Mouse (Mus musculus) stomach, embryonic 14.5 days (tissue): ENCODE results near the gene Cdca3. TPM values are rescaled to one million over a fixed set of nuclear protein-coding genes. Genes with fewer than 3 reads are reported as not detected.
A peak's percentile ranks its signal among the peaks of the same experiment; 100 is the strongest.
"Not testable (repeated sequence)": the region's sequence is repeated elsewhere in the genome, so short reads cannot be mapped to it uniquely, and the experiment has no call there.

Experiments used
- ATAC-seq: fragments of 200-750 bp; cut with Nextera tagmentation; 2 replicates; pipeline ENCODE4 v1.8.0; 2017; ENCODE audit warnings: low read depth, moderate TSS enrichment; ENCODE audit not compliant: insufficient number of reproducible peaks, insufficient read depth, low FRiP score
- H3K27ac ChIP-seq: fragments of 300-500 bp; sonication (generic); 2 replicates; pipeline ENCODE4 v1.5.1; 2014; ENCODE audit warnings: mild to moderate bottlenecking, low read length, moderate library complexity, mixed read lengths
- H3K27me3 ChIP-seq: fragments of 300-500 bp; sonication (generic); 2 replicates; pipeline ENCODE4 v1.6.1; 2014; ENCODE audit warnings: low read length, control low read depth, mixed read lengths; ENCODE audit not compliant: control insufficient read depth, insufficient read depth
- H3K36me3 ChIP-seq: fragments of 300-500 bp; sonication (generic); 2 replicates; pipeline ENCODE4 v1.6.1; 2014; ENCODE audit warnings: mild to moderate bottlenecking, control low read depth, low read length, moderate library complexity, mixed read lengths; ENCODE audit not compliant: control insufficient read depth, insufficient read depth
- H3K4me1 ChIP-seq: fragments of 300-500 bp; sonication (generic); 2 replicates; pipeline ENCODE4 v1.6.1; 2014; ENCODE audit warnings: low read length, control low read depth, mixed read lengths; ENCODE audit not compliant: control insufficient read depth, insufficient read depth
- H3K4me2 ChIP-seq: fragments of 300-500 bp; sonication (generic); replicated peaks from 2 replicates; pipeline ENCODE4 v1.6.1; 2014; ENCODE audit warnings: low read depth, low read length, control low read depth
- H3K4me3 ChIP-seq: fragments of 300-500 bp; sonication (generic); 2 replicates; pipeline ENCODE4 v1.5.1; 2014; ENCODE audit warnings: low read depth, low read length, control low read depth
- H3K9ac ChIP-seq: fragments of 300-500 bp; sonication (generic); replicated peaks from 2 replicates; pipeline ENCODE4 v1.6.1; 2014; ENCODE audit warnings: low read depth, mild to moderate bottlenecking, control low read depth, low read length, moderate library complexity, mixed read lengths
- H3K9me3 ChIP-seq: fragments of 300-500 bp; sonication (generic); 2 replicates; pipeline ENCODE4 v1.6.1; 2016; ENCODE audit warnings: low read depth, low read length, control low read depth; ENCODE audit not compliant: control insufficient read depth
- WGBS: fragments of 180-500 bp; shearing (Covaris S2); extraction: QIAGEN DNeasy Blood & Tissue Kit; methylation state at CpG from one replicate; pipeline ENCODE4 v1.1.7; 2014; 5-methylcytosine and 5-hydroxymethylcytosine counted together
- polyA plus RNA-seq: library from polyadenylated mRNA; unstranded; fragments of >200 nt; fragmentation: Nextera tagmentation; extraction: Ambion mirVana; gene quantifications from 2 replicates; pipeline ENCODE4 v1.2.1, GENCODE M21; 2014

The Cdca3 gene
- polyA plus RNA-seq, 1 experiment from 2014 or later, result 163 TPM

GRCm38 (mm10) chr6:124791911-124792310 is 37.4 kb upstream of the Cdca3 start:
- no peak for ATAC-seq
- Histone ChIP-seq H3K4me3 (no peak overlapping the region), H3K9me3 (no peaks in the 10 kb centered on the region), H3K27ac (no peak overlapping the region), H3K27me3 (no peaks in the 10 kb centered on the region), H3K36me3 (no peaks in the 10 kb centered on the region), H3K4me2 (no peak overlapping the region), H3K9ac (no peak overlapping the region), H3K4me1 (no peaks in the 10 kb centered on the region)
- WGBS, result 86% methylated on average over 3 of the region's 3 CpGs

- no peaks in the 10 kb centered on the region for H3K4me1 ChIP-seq
- H3K27me3 ChIP-seq, result no peaks in the 10 kb centered on the region
- peak overlapping the region; percentile 49; the same call in 1 of the 2 replicates for H3K27ac ChIP-seq
- ATAC-seq, result no peak
- no peak overlapping the region for H3K4me2 ChIP-seq
- H3K4me3 ChIP-seq, result no peak overlapping the region
- no peaks in the 10 kb centered on the region for H3K36me3 ChIP-seq
- WGBS, result 70% methylated on average over 4 of the region's 4 CpGs
- H3K9ac ChIP-seq, result no peak overlapping the region
- H3K9me3 ChIP-seq, result no peaks in the 10 kb centered on the region
Observed at GRCm38 (mm10) chr6:124795781-124796180, 33.6 kb upstream of the Cdca3 start.

GRCm38 (mm10) chr6:124796200-124796599 is 33.1 kb upstream of the Cdca3 start:
- Histone ChIP-seq H3K27me3 (no peaks in the 10 kb centered on the region), H3K36me3 (no peaks in the 10 kb centered on the region), H3K9ac (no peak overlapping the region), H3K27ac (peak overlapping the region; percentile 49; the same call in 1 of the 2 replicates), H3K4me1 (no peaks in the 10 kb centered on the region), H3K9me3 (no peaks in the 10 kb centered on the region), H3K4me3 (no peak overlapping the region), H3K4me2 (no peak overlapping the region)
- ATAC-seq, result no peak; the same call in 1 of the 2 replicates
- WGBS, result 64% methylated on average over 2 of the region's 2 CpGs

GRCm38 (mm10) chr6:124802400-124802799 is 26.9 kb upstream of the Cdca3 start:
- H3K9ac ChIP-seq, result not testable (repeated sequence)

GRCm38 (mm10) chr6:124803061-124803460 is 26.3 kb upstream of the Cdca3 start:
- Histone ChIP-seq H3K27me3 (no peaks in the 10 kb centered on the region), H3K4me2 (no peak overlapping the region), H3K36me3 (no peaks in the 10 kb centered on the region), H3K9ac (no peak overlapping the region), H3K9me3 (no peaks in the 10 kb centered on the region), H3K4me1 (peaks cover 8% of the 10 kb centered on the region; the same call in 1 of the 2 replicates), H3K4me3 (no peak overlapping the region), H3K27ac (no peak overlapping the region)
- ATAC-seq, result no peak
- 81% methylated on average over 3 of the region's 3 CpGs for WGBS

More at GRCm38 (mm10) chr6:124802400-124802799, 26.9 kb upstream of the Cdca3 start:
- H3K4me2 ChIP-seq, result 0 out of 2 replicates have a peak overlapping the region, but pooled peaks have one; percentile 12
- H3K4me3 ChIP-seq, H3K9me3 ChIP-seq, H3K27me3 ChIP-seq, H3K27ac ChIP-seq, ATAC-seq, H3K4me1 ChIP-seq, H3K36me3 ChIP-seq: not testable (repeated sequence)
- 15% methylated on average over 5 of the region's 9 CpGs for WGBS

DNA sequence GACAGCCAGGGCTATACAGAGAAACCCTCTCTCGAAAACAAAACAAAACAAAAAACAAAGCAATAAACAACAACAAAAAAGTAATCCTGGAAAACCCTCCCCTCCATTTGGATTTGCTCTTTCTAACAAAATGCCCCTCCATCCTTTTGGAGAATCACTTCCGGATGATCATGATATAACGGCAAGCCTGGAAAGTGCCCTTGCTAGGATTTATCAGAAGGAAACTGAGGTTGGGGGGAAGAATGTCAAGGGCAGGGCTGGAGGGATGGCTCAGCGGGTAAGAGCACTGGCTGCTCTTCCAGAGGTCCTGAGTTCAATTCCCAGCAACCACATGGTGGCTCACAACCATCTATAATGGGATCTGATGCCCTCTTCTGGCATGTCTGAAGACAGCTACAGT is 25.7 kb upstream of the Cdca3 start:
- not testable (repeated sequence) for H3K9me3 ChIP-seq, H3K4me2 ChIP-seq, ATAC-seq, H3K27ac ChIP-seq, H3K9ac ChIP-seq, H3K36me3 ChIP-seq, H3K4me3 ChIP-seq, H3K27me3 ChIP-seq
- WGBS, result 93% methylated on average over 4 of the region's 4 CpGs
- peaks cover 12% of the 10 kb centered on the region; the same call in 1 of the 2 replicates for H3K4me1 ChIP-seq

GRCm38 (mm10) chr6:124804341-124804740 is 25.0 kb upstream of the Cdca3 start:
- H3K27me3 ChIP-seq, result no peaks in the 10 kb centered on the region
- peaks cover 13% of the 10 kb centered on the region; the same call in 1 of the 2 replicates for H3K4me1 ChIP-seq
- no peak overlapping the region for H3K27ac ChIP-seq
- no peak overlapping the region for H3K4me2 ChIP-seq
- no peak overlapping the region for H3K9ac ChIP-seq
- H3K36me3 ChIP-seq, result no peaks in the 10 kb centered on the region
- H3K9me3 ChIP-seq, result no peaks in the 10 kb centered on the region
- no peak for ATAC-seq
- 78% methylated on average over 3 of the region's 3 CpGs for WGBS
- no peak overlapping the region for H3K4me3 ChIP-seq

DNA sequence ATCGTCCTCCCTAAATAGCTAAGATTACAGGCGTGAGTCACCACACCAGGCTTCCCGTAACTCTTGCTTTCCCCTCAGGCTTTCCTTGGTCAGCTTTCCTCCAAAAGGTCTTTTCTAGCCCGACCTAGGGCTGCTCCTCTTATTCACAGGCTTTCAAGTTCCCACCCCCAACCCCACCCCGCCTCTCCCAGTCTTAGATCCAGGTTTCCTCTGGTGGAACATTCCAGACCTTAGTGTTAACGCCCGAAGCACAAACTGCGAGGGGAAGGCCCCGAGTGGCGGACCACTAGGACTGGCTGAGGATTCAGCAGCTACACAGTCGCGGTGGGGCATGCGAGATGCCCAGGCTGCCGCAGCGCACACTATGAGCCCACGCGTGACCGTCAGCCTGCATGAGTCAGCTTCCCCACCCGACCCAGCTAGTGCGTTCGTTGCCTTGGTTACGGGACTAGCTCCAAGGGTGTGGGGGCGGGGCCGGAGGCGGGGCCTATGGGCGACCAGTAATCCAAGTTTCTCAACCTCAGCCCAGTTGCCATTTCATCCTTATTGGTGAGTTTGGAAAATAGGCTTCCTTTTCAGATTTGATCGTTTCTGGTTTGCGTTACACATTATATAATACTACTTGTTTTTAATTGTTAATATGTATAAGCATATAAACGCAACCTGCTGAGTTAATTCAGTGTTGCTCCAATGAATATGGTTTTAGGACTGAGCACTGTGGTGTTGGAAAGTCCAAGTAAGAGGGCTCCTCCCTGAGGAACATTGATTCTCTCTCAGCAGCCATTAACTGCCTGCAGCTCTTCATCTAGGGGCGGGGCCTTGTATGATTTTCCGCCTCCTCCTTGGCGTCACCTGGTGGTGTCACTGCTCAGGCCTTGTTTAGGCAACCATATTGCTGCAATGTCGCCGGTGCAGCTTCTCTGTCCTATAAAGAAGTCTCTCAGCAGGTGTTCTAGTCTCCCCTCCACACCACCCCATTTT is 23.7 kb upstream of the Cdca3 start:
- H3K27ac ChIP-seq, result peak overlapping the region; percentile 95
- peaks cover 17% of the 10 kb centered on the region; the same call in 1 of the 2 replicates for H3K4me1 ChIP-seq
- ATAC-seq, result peak; percentile 86
- H3K9ac ChIP-seq, result peak overlapping the region; percentile 38; the same call in 1 of the 2 replicates
- peaks cover 5% of the 10 kb centered on the region for H3K36me3 ChIP-seq
- WGBS, result 2% methylated on average over 34 of the region's 34 CpGs
- H3K4me2 ChIP-seq, result peak overlapping the region; percentile 74
- H3K27me3 ChIP-seq, result no peaks in the 10 kb centered on the region
- peak overlapping the region; percentile 47 for H3K4me3 ChIP-seq
- no peaks in the 10 kb centered on the region for H3K9me3 ChIP-seq
